Mouse (Mus musculus) neural tube, embryonic 12.5 days (tissue): Measurements from ENCODE around the gene Uba7. TPM values are rescaled to one million over a fixed set of nuclear protein-coding genes. Genes with fewer than 3 reads are reported as not detected.

Source experiments
- polyA plus RNA-seq: library from polyadenylated mRNA; unstranded; fragments of >200 nt; fragmentation: Nextera tagmentation; extraction: Ambion mirVana; gene quantifications from 2 replicates; pipeline ENCODE4 v1.2.1, GENCODE M21; 2016

The Uba7 gene
- polyA plus RNA-seq, 1 experiment from 2014 or later = 12.2 TPM

Other genes starting within 250 kb of the Uba7 start
- gene Rbm5, start 204.5 kb upstream of the Uba7 start, polyA plus RNA-seq = 231 and 241 TPM in 2 replicates
- gene Rbm6, start 102.3 kb upstream of the Uba7 start, polyA plus RNA-seq = 121 TPM in 2 replicates
- gene Mon1a, start 87.4 kb upstream of the Uba7 start, polyA plus RNA-seq = 20.8 and 22.7 TPM in 2 replicates
- gene Mst1r, start 68.6 kb upstream of the Uba7 start, polyA plus RNA-seq = 1.8 and 2.2 TPM in 2 replicates
- not detected in 2 replicates for gene Actl11, start 47.0 kb upstream of the Uba7 start, polyA plus RNA-seq
- gene Camkv, start 39.8 kb upstream of the Uba7 start, polyA plus RNA-seq = 7.8 and 8.0 TPM in 2 replicates
- 15.2 and 16.7 TPM in 2 replicates for gene Traip, start 25.4 kb upstream of the Uba7 start, polyA plus RNA-seq
- 2.0 and 2.2 TPM in 2 replicates for gene Gm20661, start 7.6 kb downstream of the Uba7 start, polyA plus RNA-seq
- 39.2 and 42.3 TPM in 2 replicates for gene Inka1, start 10.4 kb downstream of the Uba7 start, polyA plus RNA-seq
- 5.0 and 7.2 TPM in 2 replicates for gene Cdhr4, start 17.0 kb downstream of the Uba7 start, polyA plus RNA-seq
- gene Gm20662, start 20.8 kb downstream of the Uba7 start, polyA plus RNA-seq = 0.89 and 1.5 TPM in 2 replicates
- gene Ip6k1, start 27.0 kb downstream of the Uba7 start, polyA plus RNA-seq = 96.2 and 97.9 TPM in 2 replicates
- gene Gmppb, start 73.7 kb downstream of the Uba7 start, polyA plus RNA-seq = 18.3 and 23.5 TPM in 2 replicates
- 3.6 and 3.9 TPM in 2 replicates for gene Amigo3, start 77.7 kb downstream of the Uba7 start, polyA plus RNA-seq
- 0.44 and 0.46 TPM in 2 replicates for gene Mst1, start 104.9 kb downstream of the Uba7 start, polyA plus RNA-seq
- gene Rnf123, start 107.8 kb downstream of the Uba7 start, polyA plus RNA-seq = 43.5 and 43.8 TPM in 2 replicates
- 57.6 and 63.4 TPM in 2 replicates for gene Apeh, start 119.1 kb downstream of the Uba7 start, polyA plus RNA-seq
- 5.3 and 6.5 TPM in 2 replicates for gene Bsn, start 214.9 kb downstream of the Uba7 start, polyA plus RNA-seq